14 mouse cellular contexts compared by ENCODE assay signal in the genomic region with DNA sequence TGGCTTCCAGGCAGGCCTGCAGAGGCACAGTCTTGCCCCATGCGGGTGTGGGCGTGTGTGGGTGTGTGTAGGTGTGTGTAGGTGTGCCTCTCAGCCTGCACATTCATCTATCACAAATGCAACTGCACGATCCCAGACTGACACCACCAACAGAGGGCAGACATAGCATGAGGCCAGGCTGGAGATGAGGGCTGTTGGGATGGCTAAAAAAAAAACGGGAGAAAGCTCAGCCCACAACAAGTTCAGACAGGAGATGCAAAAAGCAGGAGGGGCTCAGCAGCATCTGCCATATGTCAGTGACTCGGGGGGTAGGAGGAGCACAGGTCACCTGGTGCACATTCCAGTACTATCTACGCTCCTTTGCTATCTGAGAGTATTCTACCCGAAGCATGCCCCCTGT. TPM values are rescaled to one million over a fixed set of nuclear protein-coding genes. Genes with fewer than 3 reads are reported as not detected.
DNase-seq lines count a peak whose midpoint lies in the region; ATAC-seq and TF ChIP-seq lines count a peak whose summit lies in the region.
"Had no signal": no experiment of that assay in that cellular context is flagged by ENCODE, and none has a peak within 500 bp of the region (broad histone marks: within the 10 kb centered on the region; RNA-seq: fewer than 3 reads in every experiment).

No protein-coding gene starts in this region.

- no peak overlapping the region for H3K4me2 ChIP-seq in forebrain, postnatal 0 days (ENCODE audit: low read depth)
- no peak overlapping the region for H3K4me2 ChIP-seq in forebrain, embryonic 11.5 days (ENCODE audit: low read depth, low read length, severe bottlenecking)
- no peak overlapping the region for H3K4me2 ChIP-seq in hindbrain, postnatal 0 days (ENCODE audit: low read depth, low read length)
- H3K4me2 ChIP-seq in midbrain, embryonic 11.5 days, result no peak overlapping the region
- H3K4me2 ChIP-seq in midbrain, embryonic 16.5 days (ENCODE audit: low read length), result no peak overlapping the region
- H3K4me2 ChIP-seq in stomach, embryonic 15.5 days, result no peak overlapping the region
- H3K4me2 ChIP-seq: hindbrain, embryonic 13.5 days had no signal

- no peak overlapping the region for H3K27ac ChIP-seq in forebrain, postnatal 0 days (ENCODE audit: low read depth, low read length)
- no peak overlapping the region for H3K27ac ChIP-seq in forebrain, embryonic 11.5 days (ENCODE audit: low read depth, low read length)
- no peak overlapping the region for H3K27ac ChIP-seq in hindbrain, postnatal 0 days
- no peak overlapping the region for H3K27ac ChIP-seq in hindbrain, embryonic 10.5 days
- no peak overlapping the region for H3K27ac ChIP-seq in midbrain, embryonic 11.5 days (ENCODE audit: low read depth, low read length)
- no peak overlapping the region for H3K27ac ChIP-seq in midbrain, embryonic 16.5 days (ENCODE audit: low read length)
- H3K27ac ChIP-seq in stomach, embryonic 15.5 days, result no peak overlapping the region
- H3K27ac ChIP-seq: hindbrain, embryonic 13.5 days had no signal

- 0 out of 2 replicates have a peak, but pooled peaks have one; percentile 13 for TF ChIP-seq CTCF in forebrain, postnatal 0 days (IDR thresholded peaks at IDR 0.05; ENCODE audit: low read depth)
- TF ChIP-seq CTCF in hindbrain, postnatal 0 days (IDR thresholded peaks at IDR 0.05; ENCODE audit: low read depth), result peak; percentile 30

- H3K27me3 ChIP-seq in forebrain, postnatal 0 days (ENCODE audit: insufficient read depth, low read length), result no peaks in the 10 kb centered on the region
- H3K27me3 ChIP-seq in forebrain, embryonic 11.5 days (ENCODE audit: control insufficient read depth, insufficient read depth, low read length), result no peaks in the 10 kb centered on the region
- H3K27me3 ChIP-seq in hindbrain, postnatal 0 days (ENCODE audit: insufficient read depth, low read length), result no peaks in the 10 kb centered on the region
- no peaks in the 10 kb centered on the region for H3K27me3 ChIP-seq in hindbrain, embryonic 10.5 days (ENCODE audit: insufficient read depth, poor library complexity, severe bottlenecking)
- H3K27me3 ChIP-seq in midbrain, embryonic 11.5 days (ENCODE audit: control insufficient read depth, insufficient read depth, low read length), result no peaks in the 10 kb centered on the region
- no peaks in the 10 kb centered on the region for H3K27me3 ChIP-seq in midbrain, embryonic 16.5 days (ENCODE audit: control insufficient read depth, insufficient read depth, low read depth, low read length)
- no peaks in the 10 kb centered on the region for H3K27me3 ChIP-seq in stomach, embryonic 15.5 days (replicated peaks)
- H3K27me3 ChIP-seq: hindbrain, embryonic 13.5 days; Patski had no signal

- no peaks in the 10 kb centered on the region for H3K9me3 ChIP-seq in forebrain, postnatal 0 days (ENCODE audit: low read length)
- H3K9me3 ChIP-seq in forebrain, embryonic 11.5 days (ENCODE audit: control insufficient read depth, low read length), result no peaks in the 10 kb centered on the region
- no peaks in the 10 kb centered on the region for H3K9me3 ChIP-seq in hindbrain, postnatal 0 days (ENCODE audit: low read length)
- no peaks in the 10 kb centered on the region for H3K9me3 ChIP-seq in hindbrain, embryonic 10.5 days
- no peaks in the 10 kb centered on the region for H3K9me3 ChIP-seq in midbrain, embryonic 11.5 days (ENCODE audit: control insufficient read depth, low read length)
- H3K9me3 ChIP-seq in midbrain, embryonic 16.5 days (replicated peaks; ENCODE audit: control insufficient read depth, low read length, poor library complexity, severe bottlenecking), result no peaks in the 10 kb centered on the region
- H3K9me3 ChIP-seq in stomach, embryonic 15.5 days, result no peaks in the 10 kb centered on the region
- H3K9me3 ChIP-seq: hindbrain, embryonic 13.5 days had no signal

- no peak for ATAC-seq in forebrain, postnatal 0 days
- ATAC-seq in forebrain, embryonic 11.5 days (replicated peaks; ENCODE audit: low FRiP score), result no peak
- ATAC-seq in hindbrain, postnatal 0 days, result peak; percentile 33; the same call in 1 of the 2 replicates
- ATAC-seq in midbrain, embryonic 11.5 days (ENCODE audit: low FRiP score), result no peak
- ATAC-seq in midbrain, embryonic 16.5 days, result no peak
- ATAC-seq in stomach, embryonic 15.5 days (ENCODE audit: insufficient read depth, low FRiP score, low read depth), result peak; percentile 36; the same call in 1 of the 2 replicates
- no peak for ATAC-seq in CD4-positive, CD25-positive, alpha-beta regulatory T cell, adult 4 months
- ATAC-seq: Patski had no signal

- H3K9ac ChIP-seq in forebrain, postnatal 0 days, result no peak overlapping the region
- H3K9ac ChIP-seq in forebrain, embryonic 11.5 days (ENCODE audit: low read length), result no peak overlapping the region
- H3K9ac ChIP-seq in hindbrain, postnatal 0 days (replicated peaks; ENCODE audit: low read length), result no peak overlapping the region
- H3K9ac ChIP-seq in midbrain, embryonic 11.5 days (ENCODE audit: low read length), result no peak overlapping the region
- no peak overlapping the region for H3K9ac ChIP-seq in midbrain, embryonic 16.5 days (ENCODE audit: low read depth, low read length)
- H3K9ac ChIP-seq in stomach, embryonic 15.5 days, result no peak overlapping the region
- H3K9ac ChIP-seq: hindbrain, embryonic 13.5 days had no signal

- 71% methylated on average over 7 of the region's 7 CpGs for WGBS in forebrain, postnatal 0 days
- 78% methylated on average over 7 of the region's 7 CpGs for WGBS in forebrain, embryonic 11.5 days
- 59% methylated on average over 7 of the region's 7 CpGs for WGBS in hindbrain, postnatal 0 days
- 69% methylated on average over 7 of the region's 7 CpGs for WGBS in hindbrain, embryonic 10.5 days
- WGBS in midbrain, embryonic 11.5 days, result 75% methylated on average over 7 of the region's 7 CpGs
- WGBS in midbrain, embryonic 16.5 days, result 75% methylated on average over 7 of the region's 7 CpGs
- 41% methylated on average over 7 of the region's 7 CpGs for WGBS in stomach, embryonic 15.5 days

- H3K36me3 ChIP-seq in forebrain, postnatal 0 days (ENCODE audit: insufficient read depth), result no peaks in the 10 kb centered on the region
- no peaks in the 10 kb centered on the region for H3K36me3 ChIP-seq in forebrain, embryonic 11.5 days (ENCODE audit: control insufficient read depth, insufficient read depth, low read length)
- no peaks in the 10 kb centered on the region for H3K36me3 ChIP-seq in hindbrain, postnatal 0 days (ENCODE audit: insufficient read depth, low read length)
- no peaks in the 10 kb centered on the region for H3K36me3 ChIP-seq in hindbrain, embryonic 10.5 days
- H3K36me3 ChIP-seq in midbrain, embryonic 11.5 days (ENCODE audit: control insufficient read depth, insufficient read depth, low read length), result no peaks in the 10 kb centered on the region
- no peaks in the 10 kb centered on the region for H3K36me3 ChIP-seq in midbrain, embryonic 16.5 days (ENCODE audit: control insufficient read depth, insufficient read depth, low read length)
- no peaks in the 10 kb centered on the region for H3K36me3 ChIP-seq in stomach, embryonic 15.5 days
- H3K36me3 ChIP-seq: hindbrain, embryonic 13.5 days had no signal

- no peaks in the 10 kb centered on the region for H3K4me1 ChIP-seq in forebrain, postnatal 0 days (ENCODE audit: insufficient read depth)
- no peaks in the 10 kb centered on the region for H3K4me1 ChIP-seq in forebrain, embryonic 11.5 days (replicated peaks; ENCODE audit: control insufficient read depth, insufficient read depth, low read length)
- H3K4me1 ChIP-seq in hindbrain, postnatal 0 days (ENCODE audit: insufficient read depth, low read length), result no peaks in the 10 kb centered on the region
- peaks cover 11% of the 10 kb centered on the region; the same call in 1 of the 2 replicates for H3K4me1 ChIP-seq in hindbrain, embryonic 10.5 days (replicated peaks)
- no peaks in the 10 kb centered on the region for H3K4me1 ChIP-seq in midbrain, embryonic 11.5 days (ENCODE audit: control insufficient read depth, insufficient read depth, low read length)
- no peaks in the 10 kb centered on the region for H3K4me1 ChIP-seq in midbrain, embryonic 16.5 days (ENCODE audit: control insufficient read depth, insufficient read depth, low read length)
- H3K4me1 ChIP-seq in stomach, embryonic 15.5 days, result 0 out of 2 replicates have a peak, but pooled peaks cover 3% of the 10 kb centered on the region

- no peak for DNase-seq in forebrain, postnatal 0 days
- no peak for DNase-seq in forebrain, embryonic 11.5 days (ENCODE audit: low spot score)
- no peak for DNase-seq in hindbrain, postnatal 0 days (ENCODE audit: low spot score)
- DNase-seq in hindbrain, embryonic 10.5 days (ENCODE audit: low spot score), result no peak
- DNase-seq in midbrain, embryonic 11.5 days (ENCODE audit: low spot score, missing footprints), result peak; percentile 2
- DNase-seq: adrenal gland, adult 2 months; B cell, adult 2 months; kidney, postnatal 14 days; layer of hippocampus, postnatal 36 days had no signal

- H3K4me3 ChIP-seq in forebrain, postnatal 0 days (ENCODE audit: low read depth, low read length), result no peak overlapping the region
- H3K4me3 ChIP-seq in forebrain, embryonic 11.5 days (ENCODE audit: low read depth, low read length), result no peak overlapping the region
- no peak overlapping the region for H3K4me3 ChIP-seq in hindbrain, postnatal 0 days (ENCODE audit: low read length)
- no peak overlapping the region for H3K4me3 ChIP-seq in hindbrain, embryonic 10.5 days
- no peak overlapping the region for H3K4me3 ChIP-seq in midbrain, embryonic 11.5 days (ENCODE audit: low read depth, low read length)
- H3K4me3 ChIP-seq in midbrain, embryonic 16.5 days (ENCODE audit: low read depth, low read length), result no peak overlapping the region
- no peak overlapping the region for H3K4me3 ChIP-seq in stomach, embryonic 15.5 days (replicated peaks)
- H3K4me3 ChIP-seq: hindbrain, embryonic 13.5 days had no signal

RNA-seq across cellular contexts. Expression of gene Rassf5, which starts 16.8 kb away (rescaled TPM):
- 2.2 and 6.7 TPM in 2 replicates for total RNA-seq in forebrain, postnatal 0 days (2014; rRNA removed)
- polyA plus RNA-seq in forebrain, postnatal 0 days (2015; fragmentation: Nextera tagmentation; extraction: Ambion mirVana), result 1.6 and 2.7 TPM in 2 replicates
- 0.95 and 1.3 TPM in 2 replicates for polyA plus RNA-seq in forebrain, embryonic 11.5 days (2014; fragmentation: Nextera tagmentation; extraction: Ambion mirVana)
- 12.9 and 41.5 TPM in 2 replicates for total RNA-seq in hindbrain, postnatal 0 days (2014; rRNA removed)
- polyA plus RNA-seq in hindbrain, postnatal 0 days (2015; fragmentation: Nextera tagmentation; extraction: Ambion mirVana), result 8.1 and 8.3 TPM in 2 replicates
- 1.4 and 1.6 TPM in 2 replicates for polyA plus RNA-seq in hindbrain, embryonic 10.5 days (2016; fragmentation: Nextera tagmentation; extraction: Ambion mirVana)
- 0.52 and 1.00 TPM in 2 replicates for polyA plus RNA-seq in midbrain, embryonic 11.5 days (2014; fragmentation: Nextera tagmentation; extraction: Ambion mirVana)
- 3.4 and 4.0 TPM in 2 replicates for polyA plus RNA-seq in midbrain, embryonic 16.5 days (2015; fragmentation: Nextera tagmentation; extraction: Ambion mirVana)
- 4.5 and 5.7 TPM in 2 replicates for polyA plus RNA-seq in stomach, embryonic 15.5 days (2015; fragmentation: Nextera tagmentation; extraction: Ambion mirVana)
- 100 to 1,000 TPM; 330 to 423 TPM for polyA plus RNA-seq in CD4-positive, CD25-positive, alpha-beta regulatory T cell, adult 4 months (2017; shearing (Covaris generic))

RNA-seq across cellular contexts. Expression of gene Ikbke, which starts 51.2 kb away (rescaled TPM):
- 1.9 and 2.6 TPM in 2 replicates for total RNA-seq in forebrain, postnatal 0 days (2014; rRNA removed)
- polyA plus RNA-seq in forebrain, postnatal 0 days (2015; fragmentation: Nextera tagmentation; extraction: Ambion mirVana), result 0.65 and 0.73 TPM in 2 replicates
- 0.55 and 0.83 TPM in 2 replicates for polyA plus RNA-seq in forebrain, embryonic 11.5 days (2014; fragmentation: Nextera tagmentation; extraction: Ambion mirVana)
- 0.75 and 1.5 TPM in 2 replicates for total RNA-seq in hindbrain, postnatal 0 days (2014; rRNA removed)
- 1.2 TPM in 2 replicates for polyA plus RNA-seq in hindbrain, postnatal 0 days (2015; fragmentation: Nextera tagmentation; extraction: Ambion mirVana)
- polyA plus RNA-seq in hindbrain, embryonic 10.5 days (2016; fragmentation: Nextera tagmentation; extraction: Ambion mirVana), result 1.0 and 1.5 TPM in 2 replicates
- polyA plus RNA-seq in midbrain, embryonic 11.5 days (2014; fragmentation: Nextera tagmentation; extraction: Ambion mirVana), result 0.55 and 0.57 TPM in 2 replicates
- polyA plus RNA-seq in midbrain, embryonic 16.5 days (2015; fragmentation: Nextera tagmentation; extraction: Ambion mirVana), result 0.73 and 0.77 TPM in 2 replicates
- 6.4 and 7.1 TPM in 2 replicates for polyA plus RNA-seq in stomach, embryonic 15.5 days (2015; fragmentation: Nextera tagmentation; extraction: Ambion mirVana)
- polyA plus RNA-seq in CD4-positive, CD25-positive, alpha-beta regulatory T cell, adult 4 months (2017; shearing (Covaris generic)), result 100 to 1,000 TPM; 108 to 204 TPM

Comparison
In these comparisons a context has a peak if more than half of its experiments do, and no peak if none do; other contexts are left out.
1. ATAC-seq: peak in hindbrain, postnatal 0 days (single experiment) and stomach, embryonic 15.5 days (single experiment); none in forebrain, postnatal 0 days (single experiment), forebrain, embryonic 11.5 days (single experiment), midbrain, embryonic 11.5 days (single experiment), midbrain, embryonic 16.5 days (single experiment) and CD4-positive, CD25-positive, alpha-beta regulatory T cell, adult 4 months (single experiment).
2. RNA of gene Rassf5, which starts 16.8 kb away (polyA plus RNA-seq): 330 to 423 TPM in CD4-positive, CD25-positive, alpha-beta regulatory T cell, adult 4 months; 8.1 to 8.3 TPM in hindbrain, postnatal 0 days, 4.5 to 5.7 TPM in stomach, embryonic 15.5 days, 3.4 to 4.0 TPM in midbrain, embryonic 16.5 days, 1.6 to 2.7 TPM in forebrain, postnatal 0 days, 1.4 to 1.6 TPM in hindbrain, embryonic 10.5 days, 0.52 to 1.00 TPM in midbrain, embryonic 11.5 days and 0.95 to 1.3 TPM in forebrain, embryonic 11.5 days; every median in the first group is over 10 times any median in the second.
3. RNA of gene Ikbke, which starts 51.2 kb away (polyA plus RNA-seq): 108 to 204 TPM in CD4-positive, CD25-positive, alpha-beta regulatory T cell, adult 4 months; 6.4 to 7.1 TPM in stomach, embryonic 15.5 days, 1.0 to 1.5 TPM in hindbrain, embryonic 10.5 days, 1.2 TPM in hindbrain, postnatal 0 days, 0.55 to 0.83 TPM in forebrain, embryonic 11.5 days, 0.73 to 0.77 TPM in midbrain, embryonic 16.5 days, 0.65 to 0.73 TPM in forebrain, postnatal 0 days and 0.55 to 0.57 TPM in midbrain, embryonic 11.5 days; every median in the first group is over 10 times any median in the second.